Mouse (Mus musculus) myocyte (in vitro differentiated cells): Measurements from ENCODE around the gene Trim12c. TPM values are rescaled to one million over a fixed set of nuclear protein-coding genes. Genes with fewer than 3 reads are reported as not detected.

Experiments
- H3K27me3 ChIP-seq: one replicate; pipeline ENCODE4 v1.6.1; 2011; ENCODE audit not compliant: control insufficient read depth, insufficient read depth, insufficient read length
- H3K36me3 ChIP-seq: one replicate; pipeline ENCODE4 v1.6.1; 2011; ENCODE audit not compliant: control insufficient read depth, insufficient read depth
- H3K4me2 ChIP-seq: one replicate; pipeline ENCODE4 v1.6.1; 2011; ENCODE audit warnings: low read depth, control low read depth
- H3K4me3 ChIP-seq: one replicate; pipeline ENCODE4 v1.5.1; 2011; ENCODE audit warnings: mild to moderate bottlenecking, control low read depth, moderate library complexity
- H3K79me2 ChIP-seq: one replicate; pipeline ENCODE4 v1.6.1; 2011; ENCODE audit not compliant: control insufficient read depth, insufficient read depth
- H3ac ChIP-seq: one replicate; pipeline ENCODE4 v1.6.1; 2011; ENCODE audit not compliant: control insufficient read depth, insufficient read length
- CEBPB ChIP-seq: IDR thresholded peaks from 2 replicates; pipeline ENCODE4 v1.6.1; 2011; ENCODE audit warnings: mild to moderate bottlenecking, moderate library complexity; ENCODE audit not compliant: poor library complexity, insufficient read depth, severe bottlenecking
- E2F4 ChIP-seq: IDR thresholded peaks from one replicate; pipeline ENCODE4 v1.6.1; 2011; ENCODE audit warnings: mild to moderate bottlenecking, control low read depth, moderate library complexity; ENCODE audit not compliant: insufficient read depth
- MAX ChIP-seq: IDR thresholded peaks from one replicate; pipeline ENCODE4 v1.6.1; 2011; ENCODE audit warnings: low read depth, mild to moderate bottlenecking, control low read depth
- MYOD1 ChIP-seq, 3 experiments: IDR thresholded peaks; one replicate each; pipeline ENCODE4 v1.6.1; 2011; ENCODE audit warnings: control low read depth in 2 of 3, low read depth in 2 of 3, mild to moderate bottlenecking in 2 of 3, moderate library complexity in 1 of 3; ENCODE audit not compliant: insufficient read length in 2 of 3, control insufficient read depth in 1 of 3
- MYOG ChIP-seq, 3 experiments: IDR thresholded peaks; one replicate each; pipeline ENCODE4 v1.6.1; 2011; ENCODE audit warnings: control low read depth in 2 of 3, low read depth in 2 of 3, mild to moderate bottlenecking in 2 of 3; ENCODE audit not compliant: insufficient read length in 2 of 3, control insufficient read depth in 1 of 3, insufficient read depth in 1 of 3
- POLR2A ChIP-seq: IDR thresholded peaks from one replicate; pipeline ENCODE4 v1.6.1; 2011; ENCODE audit warnings: low read depth, mild to moderate bottlenecking, control low read depth, moderate library complexity; ENCODE audit not compliant: insufficient read length
- POLR2AphosphoS2 ChIP-seq: IDR thresholded peaks from one replicate; pipeline ENCODE4 v1.6.1; 2011; ENCODE audit warnings: low read depth, control low read depth; ENCODE audit not compliant: insufficient read length
- REST ChIP-seq: IDR thresholded peaks from one replicate; pipeline ENCODE4 v1.6.1; 2011; ENCODE audit warnings: mild to moderate bottlenecking, control low read depth, moderate library complexity; ENCODE audit not compliant: insufficient read depth, insufficient read length
- SRF ChIP-seq: IDR thresholded peaks from one replicate; pipeline ENCODE4 v1.6.1; 2011; ENCODE audit warnings: low read depth; ENCODE audit not compliant: control insufficient read depth, insufficient read length
- TCF12 ChIP-seq: IDR thresholded peaks from one replicate; pipeline ENCODE4 v1.6.1; 2011; ENCODE audit warnings: mild to moderate bottlenecking, control low read depth; ENCODE audit not compliant: poor library complexity, insufficient read depth, severe bottlenecking
- TCF3 ChIP-seq: IDR thresholded peaks from one replicate; pipeline ENCODE4 v1.6.1; 2011; ENCODE audit warnings: low read depth, control low read depth; ENCODE audit not compliant: insufficient read length
- USF1 ChIP-seq: IDR thresholded peaks from one replicate; pipeline ENCODE4 v1.6.1; 2011; ENCODE audit warnings: low read depth, mild to moderate bottlenecking, control low read depth, moderate library complexity
- polyA plus RNA-seq: library from polyadenylated mRNA; unstranded; fragments of >200 nt; fragmentation: generic; extraction: Trizol; gene quantifications from one replicate; pipeline ENCODE4 v1.2.1, GENCODE M21; 2012; ENCODE audit warnings: missing spikeins

Gene Trim12c
- polyA plus RNA-seq, 1 experiment: 0.47 TPM

GRCm38 (mm10) chr7:104314796-104315353 is 38.3 kb downstream of the Trim12c start:
- Histone ChIP-seq H3K27me3 (no peaks in the 10 kb centered on the region), H3K4me3 (no peak overlapping the region)
- TF ChIP-seq POLR2A (no peak), REST (no peak), CEBPB (no peak), MYOD1 (IDR thresholded peaks at IDR 0.05; ENCODE audit: control insufficient read depth in 1 of 3, insufficient read length in 2 of 3, low read depth in 2 of 3) (no peak), TCF3 (no peak)

GRCm38 (mm10) chr7:104291638-104292400 is 61.3 kb downstream of the Trim12c start:
- Histone ChIP-seq H3K27me3 (no peaks in the 10 kb centered on the region), H3K4me2 (no peak overlapping the region), H3ac (no peak overlapping the region), H3K36me3 (no peaks in the 10 kb centered on the region), H3K79me2 (no peaks in the 10 kb centered on the region), H3K4me3 (no peak overlapping the region)
- no peak for TF ChIP-seq MAX
- no peak for TF ChIP-seq SRF
- TF ChIP-seq USF1: no peak
- no peak for TF ChIP-seq TCF12
- no peak for TF ChIP-seq POLR2A
- TF ChIP-seq POLR2AphosphoS2: no peak
- TF ChIP-seq MYOG (IDR thresholded peaks at IDR 0.05; ENCODE audit: control insufficient read depth in 1 of 3, insufficient read depth in 1 of 3, insufficient read length in 2 of 3, low read depth in 2 of 3): no peak
- TF ChIP-seq REST: no peak
- TF ChIP-seq TCF3: no peak
- no peak for TF ChIP-seq MYOD1 (IDR thresholded peaks at IDR 0.05; ENCODE audit: control insufficient read depth in 1 of 3, insufficient read length in 2 of 3, low read depth in 2 of 3)
- TF ChIP-seq E2F4: no peak
- no peak for TF ChIP-seq CEBPB

More at GRCm38 (mm10) chr7:104314796-104315353, 38.3 kb downstream of the Trim12c start:
- Histone ChIP-seq H3K4me2 (no peak overlapping the region), H3ac (no peak overlapping the region), H3K79me2 (no peaks in the 10 kb centered on the region), H3K36me3 (no peaks in the 10 kb centered on the region)

GRCm38 (mm10) chr7:104290641-104291040 is 62.5 kb downstream of the Trim12c start:
- H3K36me3 ChIP-seq: no peaks in the 10 kb centered on the region
- H3ac ChIP-seq: no peak overlapping the region
- no peaks in the 10 kb centered on the region for H3K79me2 ChIP-seq
- no peaks in the 10 kb centered on the region for H3K27me3 ChIP-seq
- TF ChIP-seq E2F4: no peak
- TF ChIP-seq SRF: no peak
- TF ChIP-seq REST: no peak
- no peak for TF ChIP-seq MYOD1 (IDR thresholded peaks at IDR 0.05; ENCODE audit: control insufficient read depth in 1 of 3, insufficient read length in 2 of 3, low read depth in 2 of 3)
- TF ChIP-seq TCF3: no peak
- no peak for TF ChIP-seq POLR2A
- H3K4me3 ChIP-seq: no peak overlapping the region
- H3K4me2 ChIP-seq: no peak overlapping the region

Other genes starting within 250 kb of the Trim12c start
- not detected for gene Olfr646, start 248.5 kb downstream of the Trim12c start, polyA plus RNA-seq
- gene Ubqln5, start 223.5 kb downstream of the Trim12c start, polyA plus RNA-seq: not detected
- not detected for gene Olfr643, start 216.0 kb downstream of the Trim12c start, polyA plus RNA-seq
- not detected for gene Ubqln3, start 210.1 kb downstream of the Trim12c start, polyA plus RNA-seq
- not detected for gene Ubqlnl, start 202.8 kb downstream of the Trim12c start, polyA plus RNA-seq
- gene Olfm5, start 188.5 kb downstream of the Trim12c start, polyA plus RNA-seq: not detected
- gene Olfr648, start 170.0 kb downstream of the Trim12c start, polyA plus RNA-seq: not detected
- not detected for gene Olfr649, start 157.4 kb downstream of the Trim12c start, polyA plus RNA-seq
- not detected for gene Trim6, start 134.6 kb downstream of the Trim12c start, polyA plus RNA-seq
- 0.02 TPM for gene Trim34a, start 108.9 kb downstream of the Trim12c start, polyA plus RNA-seq
- not detected for gene Trim5, start 65.3 kb downstream of the Trim12c start, polyA plus RNA-seq
- not detected for gene Trim12a, start 37.9 kb downstream of the Trim12c start, polyA plus RNA-seq
- gene Trim34b, start 23.9 kb downstream of the Trim12c start, polyA plus RNA-seq: 0.05 TPM
- gene Trim30b, start 16.5 kb upstream of the Trim12c start, polyA plus RNA-seq: not detected
- not detected for gene Trim30c, start 47.5 kb upstream of the Trim12c start, polyA plus RNA-seq
- gene Trim30a, start 111.8 kb upstream of the Trim12c start, polyA plus RNA-seq: 0.02 TPM
- not detected for gene Trim30d, start 154.5 kb upstream of the Trim12c start, polyA plus RNA-seq
- not detected for gene Olfr651, start 196.8 kb upstream of the Trim12c start, polyA plus RNA-seq
- not detected for gene Olfr652, start 207.5 kb upstream of the Trim12c start, polyA plus RNA-seq
- gene Olfr653, start 224.0 kb upstream of the Trim12c start, polyA plus RNA-seq: not detected
- gene Olfr654, start 233.7 kb upstream of the Trim12c start, polyA plus RNA-seq: not detected
- not detected for gene Olfr655, start 248.4 kb upstream of the Trim12c start, polyA plus RNA-seq